Mouse (Mus musculus): ENCODE measurements around the gene Acsm1.

- TF ChIP-seq MYOD1 (IDR thresholded peaks at IDR 0.05; ENCODE audit: control insufficient read depth in 1 of 3, insufficient read length in 2 of 3, low read depth in 2 of 3) (no peak), MAX (IDR thresholded peaks at IDR 0.05; ENCODE audit: low read depth) (no peak), MYOG (IDR thresholded peaks at IDR 0.05; ENCODE audit: control insufficient read depth in 1 of 3, insufficient read depth in 1 of 3, insufficient read length in 2 of 3, low read depth in 2 of 3) (no peak), POLR2A (IDR thresholded peaks at IDR 0.05; ENCODE audit: insufficient read length, low read depth) (no peak), POLR2AphosphoS2 (IDR thresholded peaks at IDR 0.05; ENCODE audit: insufficient read length, low read depth) (no peak), SRF (IDR thresholded peaks at IDR 0.05; ENCODE audit: control insufficient read depth, insufficient read length, low read depth) (no peak), TCF12 (IDR thresholded peaks at IDR 0.05; ENCODE audit: insufficient read depth, poor library complexity, severe bottlenecking) (no peak), USF1 (IDR thresholded peaks at IDR 0.05; ENCODE audit: low read depth) (no peak)
Observed at GRCm38 (mm10) chr7:119670925-119671324, 64.1 kb downstream of the Acsm1 start.
